8 mouse cellular contexts compared by ENCODE assay signal in genomic region chr9:8544041-8544794, GRCm38 (mm10). TPM values are rescaled to one million over a fixed set of nuclear protein-coding genes. Genes with fewer than 3 reads are reported as not detected.
DNase-seq lines count a peak whose midpoint lies in the region; ATAC-seq and TF ChIP-seq lines count a peak whose summit lies in the region.

TSS of gene Trpc6 (plus strand) at chr9:8544142.

- peak; percentile 18; the same call in 1 of the 2 replicates for TF ChIP-seq CTCF in layer of hippocampus, adult 2 months (conservative IDR thresholded peaks at IDR 0.05)
- no peak for TF ChIP-seq CTCF in olfactory bulb, adult 2 months (IDR thresholded peaks at IDR 0.05; ENCODE audit: insufficient read depth, low read depth, low read length)

- peak within 1 kb of the TSS; percentile 72 for H3K27ac ChIP-seq in heart, embryonic 10.5 days
- no peak within 1 kb of the TSS for H3K27ac ChIP-seq in embryonic facial prominence, embryonic 12.5 days
- peak within 1 kb of the TSS; percentile 94 for H3K27ac ChIP-seq in layer of hippocampus, adult 2 months
- no peak within 1 kb of the TSS for H3K27ac ChIP-seq in olfactory bulb, adult 2 months (ENCODE audit: insufficient read depth, low read depth, low read length)

- H3K27me3 ChIP-seq in heart, embryonic 10.5 days (ENCODE audit: insufficient read depth, poor library complexity, severe bottlenecking): peaks cover 18% of the 10 kb centered on the region
- 0 out of 2 replicates have a peak, but pooled peaks cover 17% of the 10 kb centered on the region for H3K27me3 ChIP-seq in embryonic facial prominence, embryonic 12.5 days

- no peaks in the 10 kb centered on the region for H3K36me3 ChIP-seq in heart, embryonic 10.5 days
- H3K36me3 ChIP-seq in embryonic facial prominence, embryonic 12.5 days: no peaks in the 10 kb centered on the region

- H3K4me2 ChIP-seq in embryonic facial prominence, embryonic 12.5 days (replicated peaks): peak within 1 kb of the TSS; percentile 96

- peak; percentile 75 for DNase-seq in heart, embryonic 10.5 days (ENCODE audit: low spot score)
- no peak for DNase-seq in heart, postnatal 25 days (ENCODE audit: low spot score)
- DNase-seq in heart, postnatal 4 days: peak; percentile 19
- peak; percentile 18 to 27 for DNase-seq in layer of hippocampus, adult 2 months (ENCODE audit: low spot score in 2 of 2)
- peak; percentile 3 for DNase-seq in lung, adult 18-20 months
- no peak for DNase-seq in thymus, postnatal 14 days

- H3K4me3 ChIP-seq in heart, embryonic 10.5 days: peak within 1 kb of the TSS; percentile 69
- H3K4me3 ChIP-seq in embryonic facial prominence, embryonic 12.5 days: peak within 1 kb of the TSS; percentile 49
- peak within 1 kb of the TSS; percentile 61 for H3K4me3 ChIP-seq in layer of hippocampus, adult 2 months
- peak within 1 kb of the TSS; percentile 50 for H3K4me3 ChIP-seq in olfactory bulb, adult 2 months (ENCODE audit: insufficient read depth, low read depth, low read length)

- H3K9me3 ChIP-seq in heart, embryonic 10.5 days: no peaks in the 10 kb centered on the region
- no peaks in the 10 kb centered on the region for H3K9me3 ChIP-seq in embryonic facial prominence, embryonic 12.5 days

- TF ChIP-seq POLR2A in olfactory bulb, adult 2 months (IDR thresholded peaks at IDR 0.05; ENCODE audit: insufficient read depth, low read depth, low read length): no peak

- peak within 1 kb of the TSS; percentile 41 for H3K9ac ChIP-seq in embryonic facial prominence, embryonic 12.5 days

- ATAC-seq in embryonic facial prominence, embryonic 12.5 days (ENCODE audit: insufficient number of reproducible peaks, insufficient read depth, low FRiP score, low TSS enrichment): peak; percentile 72; the same call in 1 of the 2 replicates

- WGBS in heart, embryonic 10.5 days: under 1% methylated on average over 44 of the region's 44 CpGs
- under 1% methylated on average over 44 of the region's 44 CpGs for WGBS in embryonic facial prominence, embryonic 12.5 days
- 1% methylated on average over 44 of the region's 44 CpGs for WGBS in olfactory bulb, adult 2 months

- peaks cover 9% of the 10 kb centered on the region; the same call in 1 of the 2 replicates for H3K4me1 ChIP-seq in heart, embryonic 10.5 days
- H3K4me1 ChIP-seq in embryonic facial prominence, embryonic 12.5 days: no peaks in the 10 kb centered on the region
- peaks cover 7% of the 10 kb centered on the region; the same call in 1 of the 2 replicates for H3K4me1 ChIP-seq in olfactory bulb, adult 2 months (ENCODE audit: control insufficient read depth, insufficient read depth, low read length)

- intact Hi-C loops in heart, postnatal 25 days (cut with DNase I): no loop called here

RNA-seq across cellular contexts. Expression of gene Trpc6, which starts in this region (rescaled TPM):
- polyA plus RNA-seq in heart, embryonic 10.5 days (2016; fragmentation: Nextera tagmentation; extraction: Ambion mirVana): 0.81 and 1.5 TPM in 2 replicates
- under 1 TPM; 0.57 to 0.75 TPM for total RNA-seq in heart, postnatal 25 days (2021)
- 1.2 and 1.4 TPM in 2 replicates for polyA plus RNA-seq in embryonic facial prominence, embryonic 12.5 days (2016; fragmentation: Nextera tagmentation; extraction: Ambion mirVana)
- 1 to 10 TPM; 1.1 to 1.2 TPM for total RNA-seq in heart, postnatal 4 days (2021)
- 10 to 100 TPM; 32.9 to 35.8 TPM for total RNA-seq in layer of hippocampus, adult 2 months (2021)
- not detected in 2 replicates for polyA plus RNA-seq in olfactory bulb, adult 2 months (2012; ENCODE audit: insufficient read depth, insufficient read length, low replicate concordance, missing spikeins)

Comparison
In these comparisons a context has a peak if more than half of its experiments do, and no peak if none do; other contexts are left out.
1. RNA of gene Trpc6 (total RNA-seq): 32.9 to 35.8 TPM in layer of hippocampus, adult 2 months; 1.1 to 1.2 TPM in heart, postnatal 4 days and 0.57 to 0.75 TPM in heart, postnatal 25 days; every median in the first group is over 10 times any median in the second.
2. DNase-seq: peak in heart, embryonic 10.5 days (single experiment), heart, postnatal 4 days (single experiment), layer of hippocampus, adult 2 months (2 of 2) and lung, adult 18-20 months (2 of 2); none in heart, postnatal 25 days (single experiment) and thymus, postnatal 14 days (single experiment).
3. H3K27ac ChIP-seq: peak in heart, embryonic 10.5 days (single experiment) and layer of hippocampus, adult 2 months (single experiment); none in embryonic facial prominence, embryonic 12.5 days (single experiment) and olfactory bulb, adult 2 months (single experiment).
4. Peak in every context shown above with its lines, with median percentiles within 50 percentile points of each other: H3K4me3 ChIP-seq.